Mouse (Mus musculus) gastrocnemius, adult 2 months (tissue): ENCODE measurements around the gene 9130230L23Rik. TPM values are rescaled to one million over a fixed set of nuclear protein-coding genes. Genes with fewer than 3 reads are reported as not detected.
"Not testable (repeated sequence)": the region's sequence is repeated elsewhere in the genome, so short reads cannot be mapped to it uniquely, and the experiment has no call there.

ENCODE experiments used
- DNase-seq: peaks from one replicate; pipeline ENCODE4 v3.0.0; 2022
- H3K27ac ChIP-seq: fragments of 200-600 bp; 2 replicates; pipeline ENCODE4 v1.8.1; 2022; ENCODE audit warnings: mild to moderate bottlenecking
- H3K4me3 ChIP-seq: fragments of 200-600 bp; 2 replicates; pipeline ENCODE4 v1.8.1; 2022; ENCODE audit warnings: mild to moderate bottlenecking, moderate library complexity
- CTCF ChIP-seq: fragments of 200-600 bp; IDR thresholded peaks from 2 replicates; pipeline ENCODE4 v1.8.1; 2022; ENCODE audit warnings: antibody characterized with exemption, mild to moderate bottlenecking, moderate library complexity
- intact Hi-C: fragments of 180-260 bp; cut with DNase I; formaldehyde crosslinking; loops from one replicate; pipeline ENCODE4 v1.15.1; 2025
- total RNA-seq, 2 experiments: library from RNA; stranded (reverse); gene quantifications; 2 replicates each; pipeline ENCODE4 v1.2.3; 2021

9130230L23Rik gene
- total RNA-seq, 2 experiments from 2014 or later = 0.28 TPM; not detected in 1

DNA sequence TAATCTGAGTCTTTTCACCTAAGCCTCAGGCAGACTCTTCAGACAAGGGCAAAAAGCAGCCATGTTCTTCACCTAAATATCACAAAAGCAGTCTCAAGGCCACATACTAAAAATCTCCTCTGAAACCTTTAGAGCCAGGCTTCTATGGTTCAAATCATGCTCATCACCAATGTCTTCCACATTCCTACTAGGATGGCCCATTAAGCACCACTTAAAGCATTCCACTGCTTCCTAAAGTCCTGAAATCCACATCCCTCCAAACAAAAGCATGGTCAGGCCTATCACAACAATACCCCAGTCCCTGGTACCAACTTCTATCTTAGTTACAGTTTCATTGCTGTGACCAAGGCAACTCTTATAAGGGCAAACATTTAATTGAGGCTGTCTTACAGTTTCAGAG lies 6.3 kb downstream of the 9130230L23Rik start:
- intact Hi-C loops = no loop called here
- no peak for DNase-seq
- Histone ChIP-seq H3K4me3 (no peak overlapping the region), H3K27ac (no peak overlapping the region)
- no peak for TF ChIP-seq CTCF

DNA sequence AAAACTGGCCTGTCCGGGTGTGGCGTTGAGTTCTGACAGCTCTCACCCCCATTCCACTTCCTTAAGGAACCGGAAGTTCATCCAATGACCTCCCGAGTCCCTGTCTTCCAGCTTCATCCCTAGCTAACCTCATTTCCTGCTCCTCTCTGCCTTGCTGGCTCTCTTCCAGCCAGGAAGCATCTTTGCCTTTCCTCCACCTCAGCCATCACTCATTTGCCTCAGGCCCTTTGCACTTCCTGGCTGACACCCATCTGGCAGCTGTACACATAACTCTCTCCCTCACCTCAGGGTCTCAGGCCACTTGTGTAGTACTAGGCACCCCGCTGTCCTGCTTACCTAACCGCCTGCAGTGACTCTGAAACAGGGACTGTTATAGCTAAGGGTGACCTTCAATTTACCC lies 9.4 kb downstream of the 9130230L23Rik start:
- H3K4me3 ChIP-seq = no peak overlapping the region
- intact Hi-C loops = no loop called here
- TF ChIP-seq CTCF = no peak
- no peak overlapping the region for H3K27ac ChIP-seq
- no peak for DNase-seq

DNA sequence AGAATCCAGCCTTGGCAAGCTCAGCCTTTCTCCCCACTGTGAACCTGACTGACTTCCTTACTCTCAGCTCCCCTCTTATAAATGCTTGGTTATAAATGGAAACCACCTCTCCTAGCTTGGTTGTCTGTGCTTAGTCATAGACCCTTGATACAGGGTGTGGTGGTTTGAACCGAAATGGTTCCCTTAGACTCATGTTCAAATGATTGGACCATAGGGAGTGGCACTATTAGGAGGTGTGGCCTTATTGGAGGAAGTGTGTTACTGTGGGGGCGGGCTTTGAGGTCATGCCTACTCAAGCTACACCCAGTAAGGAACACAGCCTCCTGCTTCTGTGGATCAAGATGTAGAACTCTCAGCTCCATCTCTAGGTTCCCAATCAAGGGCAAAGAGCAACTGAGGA lies 12.9 kb downstream of the 9130230L23Rik start:
- no peak for DNase-seq
- no peak overlapping the region for H3K4me3 ChIP-seq
- intact Hi-C loops = no loop called here
- no peak overlapping the region for H3K27ac ChIP-seq
- TF ChIP-seq CTCF = no peak

DNA sequence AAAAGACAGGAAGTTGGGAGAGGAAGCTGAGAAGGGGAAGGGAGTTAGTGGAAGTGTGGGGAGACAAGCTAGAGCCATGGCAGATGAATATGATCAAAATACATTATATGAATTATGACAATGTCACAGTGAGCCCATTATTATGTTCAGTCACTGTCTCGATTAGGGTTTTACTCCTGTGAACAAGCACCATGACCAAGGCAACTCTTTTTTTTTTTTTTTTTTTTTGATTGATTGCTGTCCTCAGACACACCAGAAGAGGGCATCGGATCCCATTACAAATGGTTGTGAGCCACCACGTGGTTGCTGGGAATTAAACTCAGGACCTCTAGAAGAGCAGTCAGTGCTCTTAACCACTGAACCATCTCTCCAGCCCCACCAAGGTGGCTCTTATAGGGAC lies 17.1 kb downstream of the 9130230L23Rik start:
- H3K4me3 ChIP-seq, intact Hi-C loops, DNase-seq, H3K27ac ChIP-seq: not testable (repeated sequence)

DNA sequence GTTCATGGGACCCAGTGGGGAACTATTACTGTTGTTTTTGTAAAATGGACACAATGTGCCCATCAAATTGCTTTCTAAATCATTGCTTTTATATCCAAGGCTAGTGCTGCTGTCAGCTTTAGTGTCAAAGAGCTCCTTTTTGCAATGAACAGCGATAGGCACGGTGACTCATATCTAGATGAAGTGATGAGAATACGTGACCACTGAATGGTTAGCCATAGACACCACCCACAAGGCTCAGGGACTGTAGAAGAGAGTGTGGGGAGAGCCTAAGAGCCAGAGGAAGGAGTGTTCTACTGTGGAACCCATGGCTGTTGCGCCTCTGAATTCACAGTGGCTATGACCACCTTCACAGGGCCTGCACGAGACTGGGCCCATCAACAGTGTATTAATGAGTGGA lies 17.7 kb downstream of the 9130230L23Rik start:
- TF ChIP-seq CTCF = no peak
- Histone ChIP-seq H3K4me3 (no peak overlapping the region), H3K27ac (no peak overlapping the region)
- intact Hi-C loops = no loop called here
- no peak for DNase-seq

DNA sequence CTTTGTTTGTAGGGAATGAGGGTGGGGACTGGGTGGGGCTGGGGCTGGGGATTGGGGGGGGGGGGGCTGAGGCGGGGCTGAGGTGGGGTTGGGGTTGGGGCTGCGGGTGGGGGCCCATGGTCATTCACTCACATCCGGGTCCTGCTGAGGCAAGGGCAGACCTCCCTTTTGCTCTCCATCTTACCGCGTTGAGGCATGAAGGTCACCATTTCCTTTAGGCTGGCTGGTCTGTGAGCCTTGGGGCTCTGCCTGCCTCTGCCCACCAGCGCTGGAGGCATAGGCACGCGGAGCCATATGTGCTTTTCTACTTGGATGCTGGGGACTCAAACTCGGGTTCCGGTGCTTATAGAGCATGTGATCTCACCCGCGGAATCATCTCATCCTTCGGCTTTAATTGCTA lies 28.4 kb downstream of the 9130230L23Rik start:
- Histone ChIP-seq H3K4me3 (no peak overlapping the region), H3K27ac (no peak overlapping the region)
- DNase-seq = no peak
- intact Hi-C loops = no loop called here
- no peak for TF ChIP-seq CTCF

DNA sequence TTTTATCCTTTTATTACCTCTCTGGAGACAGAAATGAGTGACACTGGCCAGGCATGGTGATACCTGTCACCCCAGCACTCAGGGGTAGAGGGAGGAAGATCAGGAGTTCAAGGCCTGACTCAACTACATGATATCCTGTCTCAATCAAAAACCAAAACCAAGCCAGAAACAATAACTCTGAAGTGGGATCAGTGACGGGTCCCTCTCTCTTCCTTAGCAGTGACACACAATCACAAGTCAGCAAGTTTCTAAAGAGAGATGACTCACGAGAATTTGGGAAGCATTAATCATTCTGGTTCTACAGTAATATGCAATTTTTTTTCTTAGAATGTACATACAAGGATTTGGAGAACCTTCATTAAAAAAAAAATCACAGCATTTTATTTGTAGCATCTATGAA lies 30.9 kb downstream of the 9130230L23Rik start:
- no peak overlapping the region for H3K27ac ChIP-seq
- no peak for DNase-seq
- intact Hi-C loops = no loop called here
- no peak for TF ChIP-seq CTCF
- H3K4me3 ChIP-seq = no peak overlapping the region

DNA sequence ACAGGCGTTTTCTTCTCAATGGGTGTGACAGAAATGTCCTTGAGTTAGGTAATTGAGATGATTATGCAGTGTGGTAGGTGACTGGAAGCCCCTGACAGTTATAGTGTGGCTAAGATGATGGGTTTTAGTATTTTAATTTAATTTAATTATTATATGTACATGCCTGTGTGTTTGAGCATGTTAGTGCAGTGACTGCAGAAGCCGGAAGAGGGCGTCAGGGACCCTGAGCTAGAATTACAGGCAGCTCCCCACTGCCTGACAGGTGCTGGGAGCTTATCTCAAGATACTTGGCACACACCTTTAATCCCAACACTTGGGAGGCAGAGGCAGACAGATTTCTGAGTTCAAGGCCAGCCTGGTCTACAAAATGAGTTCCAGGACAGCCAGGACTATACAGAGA lies 36.1 kb downstream of the 9130230L23Rik start:
- TF ChIP-seq CTCF = no peak
- H3K27ac ChIP-seq = no peak overlapping the region
- no peak overlapping the region; the same call in 1 of the 2 replicates for H3K4me3 ChIP-seq
- intact Hi-C loops = loop anchor here (10.0 kb wide), 1 partner anchor 107 kb away; no protein-coding TSS in a partner anchor
- no peak for DNase-seq

DNA sequence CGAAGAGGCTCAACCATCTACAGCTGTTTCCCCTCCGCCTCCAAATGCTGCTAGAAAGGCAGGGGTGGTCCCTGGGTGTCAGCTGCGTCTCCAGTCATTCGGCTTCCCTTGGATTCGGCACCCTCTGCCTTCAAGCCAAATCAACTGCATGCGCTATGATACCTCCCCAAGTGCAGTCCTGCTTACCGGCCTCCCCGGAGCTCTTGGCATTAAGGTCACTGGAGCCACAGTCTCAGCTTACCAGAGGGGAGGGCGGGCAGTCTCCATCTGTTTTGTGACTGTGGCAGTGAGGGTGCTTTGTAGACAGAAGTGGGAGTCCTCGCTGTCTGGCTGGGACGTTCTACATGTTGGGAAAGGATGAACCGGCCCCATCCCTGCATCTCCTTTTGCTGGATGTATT lies 37.0 kb downstream of the 9130230L23Rik start:
- Histone ChIP-seq H3K4me3 (peak overlapping the region; percentile 41), H3K27ac (peak overlapping the region; percentile 48; the same call in 1 of the 2 replicates)
- no peak for TF ChIP-seq CTCF
- intact Hi-C loops = loop anchor here (10.0 kb wide), 1 partner anchor 108 kb away; no protein-coding TSS in a partner anchor
- peak; percentile 57 for DNase-seq

DNA sequence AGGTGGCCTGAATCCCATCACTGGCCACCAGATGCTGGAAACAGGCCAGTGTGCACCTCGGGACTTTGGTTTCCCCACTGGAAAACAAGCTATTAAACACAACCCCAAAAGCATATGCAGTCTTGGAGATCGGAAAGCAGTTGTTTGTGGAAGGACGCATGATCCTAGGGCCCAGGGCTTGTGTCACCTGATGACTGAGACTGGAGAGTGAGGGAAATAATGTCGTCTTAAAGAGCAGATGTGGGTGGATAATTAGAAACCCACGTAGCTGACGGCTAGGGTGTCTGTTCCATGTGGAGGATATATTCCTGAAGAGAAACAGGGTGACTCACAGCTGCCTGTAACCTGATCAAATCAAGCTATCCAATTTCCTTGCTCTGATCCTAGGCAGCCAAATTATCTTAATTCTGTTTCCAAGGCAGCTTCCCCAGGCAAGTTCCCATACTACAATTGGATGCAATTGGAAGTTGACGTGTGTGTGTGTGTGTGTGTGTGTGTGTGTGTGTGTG lies 38.3 kb downstream of the 9130230L23Rik start:
- no peak overlapping the region for H3K4me3 ChIP-seq
- no peak for TF ChIP-seq CTCF
- peak; percentile 33 for DNase-seq
- H3K27ac ChIP-seq = peak overlapping the region; percentile 83
- intact Hi-C loops = loop anchor here (10.0 kb wide), 1 partner anchor 109 kb away; no protein-coding TSS in a partner anchor

DNA sequence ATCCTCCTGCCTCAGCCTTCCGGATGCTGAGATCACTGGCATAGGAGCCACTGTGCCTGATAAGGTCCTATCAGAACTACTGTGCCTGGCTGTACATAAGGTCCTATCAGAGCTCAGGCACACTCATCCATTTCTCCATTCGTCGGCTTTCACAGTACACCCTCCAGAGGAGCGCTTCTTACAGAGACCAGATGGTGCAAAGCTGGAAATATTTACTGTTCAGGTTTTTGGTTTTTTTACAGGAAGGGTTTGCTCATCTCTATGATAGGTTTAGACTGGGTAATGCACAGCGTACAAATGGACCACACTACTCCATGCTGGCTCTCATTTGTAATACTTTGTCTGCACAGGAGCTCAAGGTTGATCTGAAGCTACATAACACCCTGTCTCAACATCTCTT lies 40.8 kb downstream of the 9130230L23Rik start:
- Histone ChIP-seq H3K4me3 (no peak overlapping the region), H3K27ac (no peak overlapping the region)
- no peak for TF ChIP-seq CTCF
- DNase-seq = no peak
- intact Hi-C loops = loop anchor here (10.0 kb wide), 1 partner anchor 112 kb away; no protein-coding TSS in a partner anchor

DNA sequence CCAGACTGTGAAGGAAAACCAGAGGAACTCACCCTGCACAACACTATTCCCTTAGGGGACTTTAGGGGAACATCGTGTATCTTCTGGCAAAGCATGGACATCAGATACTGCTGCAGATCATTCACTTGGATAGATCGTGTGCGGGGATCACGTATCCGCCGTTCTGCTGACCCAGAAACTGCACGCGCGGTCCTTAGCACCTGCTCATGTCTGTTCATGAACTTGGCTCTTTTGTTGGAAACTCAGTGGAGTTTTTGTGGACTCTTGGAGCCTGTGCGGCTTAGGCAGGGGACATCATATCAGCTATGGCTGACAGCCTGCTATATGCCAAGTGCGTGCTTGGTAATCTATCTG lies 43.5 kb downstream of the 9130230L23Rik start:
- H3K27ac ChIP-seq = peak overlapping the region; percentile 86
- no peak overlapping the region; the same call in 1 of the 2 replicates for H3K4me3 ChIP-seq
- intact Hi-C loops = loop anchor here (10.0 kb wide), 1 partner anchor 114 kb away; no protein-coding TSS in a partner anchor
- TF ChIP-seq CTCF = no peak
- peak; percentile 81 for DNase-seq

DNA sequence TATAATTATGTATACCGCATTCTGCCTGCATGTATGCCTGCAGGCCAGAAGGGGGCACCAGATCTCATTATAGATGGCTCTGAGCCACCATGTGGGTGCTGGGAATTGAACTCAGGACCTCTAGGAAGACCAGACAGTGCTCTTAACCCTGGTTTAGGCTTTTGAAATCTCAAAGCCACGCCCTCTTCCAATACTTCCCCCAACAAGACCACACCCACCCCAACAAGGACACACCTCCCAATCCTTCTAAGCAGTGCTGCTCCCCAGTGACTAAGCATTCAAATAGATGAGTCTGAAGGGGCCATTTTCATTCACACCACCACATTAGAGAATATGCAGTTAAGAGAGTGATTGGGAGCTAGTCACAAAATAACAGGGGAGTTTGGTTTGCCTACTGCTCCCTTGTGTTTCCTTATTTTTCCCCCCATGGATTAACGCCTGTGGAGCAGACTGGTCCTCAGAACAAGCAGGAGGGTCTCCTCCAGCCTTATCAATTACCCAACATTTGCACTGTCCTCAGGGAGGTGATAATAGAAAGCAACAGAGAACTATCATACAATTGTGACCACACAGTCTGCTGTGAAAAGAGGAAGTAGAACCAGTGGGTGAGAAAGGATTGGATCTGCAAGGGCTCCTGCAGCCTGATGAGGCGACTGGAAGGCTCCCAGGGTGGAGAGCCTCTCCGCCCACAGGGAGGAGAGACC lies 44.0 kb downstream of the 9130230L23Rik start:
- H3K4me3 ChIP-seq = no peak overlapping the region; the same call in 1 of the 2 replicates
- no peak for DNase-seq
- peak; percentile 20; the same call in 1 of the 2 replicates for TF ChIP-seq CTCF
- intact Hi-C loops = loop anchor here (5.0 to 10.0 kb wide), 2 partner anchors 115 to 138 kb away; no protein-coding TSS in a partner anchor
- H3K27ac ChIP-seq = peak overlapping the region; percentile 86
